Mouse (Mus musculus): ENCODE results near the gene Adora1. TPM values are rescaled to one million over a fixed set of nuclear protein-coding genes. Genes with fewer than 3 reads are reported as not detected.

The Adora1 gene
- total RNA-seq, 4 experiments from 2014 or later, result 190 to 216 (median 202) TPM

DNA sequence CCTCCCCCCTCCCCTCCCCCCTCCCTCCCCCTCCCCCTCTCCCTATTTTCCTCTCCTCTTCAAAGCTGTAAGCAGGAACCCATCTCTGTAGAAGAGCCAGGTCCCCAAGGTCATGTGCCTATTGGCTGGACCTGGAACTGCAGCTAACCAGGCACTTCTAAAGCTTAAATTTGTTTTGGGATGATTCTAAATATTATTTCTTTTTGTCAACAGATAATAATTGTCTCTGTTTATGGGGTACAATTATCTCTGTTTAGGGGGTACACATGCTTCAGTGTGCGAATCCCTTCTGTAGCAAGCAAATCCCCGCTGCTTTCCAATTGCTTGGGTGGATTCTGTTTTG is 18.6 kb downstream of the Adora1 start:
- no peak for DNase-seq (ENCODE audit: low spot score in 2 of 2)

DNA sequence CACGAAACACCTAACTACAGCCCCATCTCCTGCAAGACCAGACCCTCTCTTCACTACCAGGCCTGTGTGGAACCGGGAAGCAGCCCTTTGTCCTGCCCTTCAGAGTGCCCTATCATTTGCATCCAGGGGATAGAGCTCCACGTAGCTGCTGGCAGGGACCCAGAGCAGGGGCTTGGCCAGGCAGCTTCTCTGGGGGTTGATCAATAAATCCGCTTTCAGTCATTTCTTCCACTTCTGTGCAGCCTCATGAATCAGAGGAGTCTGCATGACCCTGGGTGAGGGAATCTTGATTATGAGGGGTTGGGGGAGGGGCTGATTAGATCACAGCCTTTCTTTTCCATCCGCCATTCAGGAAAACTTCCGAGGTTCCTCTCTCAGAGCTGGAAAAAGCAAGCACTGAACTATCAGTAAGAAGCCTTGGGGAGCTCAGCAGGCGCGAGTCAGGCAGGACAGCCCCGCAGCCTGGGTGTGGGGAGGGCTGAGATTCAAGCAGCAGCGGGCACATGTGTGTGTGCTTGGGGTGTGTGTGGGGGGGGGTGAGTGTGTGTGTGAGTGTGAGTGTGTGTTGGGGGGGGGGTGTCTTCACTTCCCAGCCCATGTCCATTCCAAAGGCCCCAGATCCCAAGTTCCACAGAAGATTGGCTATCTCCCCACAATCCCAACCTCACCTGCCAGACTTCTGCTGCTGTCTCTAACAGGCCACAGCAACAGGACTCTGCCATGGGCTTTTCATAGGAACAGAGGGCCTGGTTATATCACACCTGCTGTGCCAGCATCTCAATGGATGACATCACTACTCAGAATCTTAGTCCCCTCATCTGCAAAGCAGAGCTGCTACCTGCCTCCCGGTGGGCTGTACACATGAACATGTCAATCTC is 19.2 kb downstream of the Adora1 start:
- no peak for DNase-seq (ENCODE audit: low spot score in 2 of 2)

DNA sequence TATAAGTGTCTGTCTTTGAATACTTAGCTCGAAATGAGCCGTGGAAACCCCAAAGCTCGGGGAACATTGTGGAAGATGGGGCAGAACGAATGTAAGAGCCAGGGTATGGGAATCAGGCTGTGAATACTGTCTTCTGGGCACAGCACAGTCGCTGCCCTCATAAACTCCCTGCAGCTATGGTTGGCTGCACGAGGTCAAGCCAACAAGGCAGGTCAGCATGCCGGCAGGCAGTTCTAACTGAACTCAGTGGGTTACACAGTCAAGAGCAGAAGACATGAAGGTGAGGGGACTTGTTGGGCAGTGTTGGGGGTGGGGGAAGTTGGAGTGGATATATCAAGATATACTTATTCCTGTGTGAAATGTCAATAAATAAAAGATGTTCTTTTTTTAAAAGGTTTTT is 20.2 kb downstream of the Adora1 start:
- no peak for DNase-seq (ENCODE audit: low spot score in 2 of 2)

DNA sequence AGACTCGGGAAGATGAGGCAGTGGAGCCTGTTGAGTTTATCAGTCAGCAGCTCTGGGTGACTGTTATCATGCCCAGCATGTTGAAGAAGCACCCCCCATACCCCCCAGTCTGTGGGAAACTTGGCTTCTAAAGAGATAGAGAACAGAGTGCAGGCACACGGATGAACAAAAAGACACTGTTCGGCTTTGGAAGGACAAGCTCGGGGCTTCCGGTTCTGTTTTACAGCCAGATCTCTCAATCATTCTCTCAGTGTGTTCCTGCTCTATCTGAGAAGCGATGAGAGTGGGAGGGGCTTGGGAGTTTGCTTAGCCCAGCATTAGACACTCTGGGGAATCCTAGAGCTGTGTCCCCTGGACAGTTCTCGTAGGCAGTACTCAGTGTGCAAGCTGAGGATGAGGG is 21.8 kb downstream of the Adora1 start:
- DNase-seq (ENCODE audit: low spot score in 2 of 2), result no peak

DNA sequence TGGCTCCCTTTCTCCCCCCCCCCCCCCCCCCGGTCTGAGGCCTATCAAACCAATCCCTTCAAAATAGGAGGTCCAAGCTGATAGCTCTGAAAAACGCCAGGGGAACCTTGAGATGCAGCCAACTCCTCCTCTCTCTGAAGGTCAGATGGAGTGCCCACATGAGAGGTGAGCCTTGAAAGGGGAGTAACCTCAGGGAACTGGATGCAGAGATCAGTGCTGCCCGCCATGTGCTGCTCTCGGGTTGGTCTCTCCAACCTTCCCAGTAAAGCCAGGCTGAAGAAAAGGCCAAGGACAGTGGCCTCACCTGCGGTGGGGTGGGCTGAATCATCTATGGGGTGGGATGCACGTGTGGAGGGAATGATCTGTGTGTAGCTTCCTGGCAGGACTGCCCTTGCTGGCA is 22.9 kb downstream of the Adora1 start:
- no peak for DNase-seq (ENCODE audit: low spot score in 2 of 2)

DNA sequence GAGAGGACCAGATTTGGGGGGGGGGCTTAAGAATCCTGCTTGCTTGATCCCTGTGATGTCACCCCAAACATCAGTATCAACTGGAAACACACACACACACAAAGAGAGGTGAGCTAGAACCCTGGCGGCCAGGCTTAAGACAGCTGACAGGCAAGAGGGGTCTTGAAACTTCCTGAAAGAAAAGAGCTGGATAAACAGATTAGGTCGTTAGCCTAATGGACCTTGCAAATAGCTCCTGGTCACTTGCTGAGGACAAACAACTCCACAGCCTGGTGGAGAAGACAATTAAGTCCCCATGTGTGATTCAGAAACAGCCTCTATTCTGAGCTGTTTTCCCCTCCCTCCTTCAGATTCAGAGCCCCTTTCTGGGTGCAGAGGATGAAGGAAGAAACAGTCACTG is 23.6 kb downstream of the Adora1 start:
- DNase-seq (ENCODE audit: low spot score in 2 of 2), result no peak

DNA sequence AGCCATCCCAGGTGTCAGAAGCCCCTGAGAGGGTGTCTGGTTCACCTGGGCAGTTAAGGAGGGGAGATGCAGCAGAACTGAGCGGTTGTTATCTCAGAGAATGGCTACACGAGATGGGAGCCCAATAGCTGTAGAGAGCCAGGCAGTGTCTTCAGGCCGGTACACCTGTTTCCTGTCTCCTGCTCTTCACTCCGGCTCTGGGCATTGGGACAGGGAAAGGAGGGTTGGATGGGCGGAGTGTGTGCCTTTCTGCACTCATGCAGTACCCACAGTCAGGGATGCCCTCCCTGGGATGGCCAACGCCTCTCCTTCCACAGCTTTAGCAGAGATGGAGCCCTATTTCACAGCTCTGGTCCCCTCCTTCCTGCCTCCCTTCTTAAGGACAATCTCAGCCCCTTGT is 24.2 kb downstream of the Adora1 start:
- DNase-seq (ENCODE audit: low spot score in 2 of 2), result no peak

DNA sequence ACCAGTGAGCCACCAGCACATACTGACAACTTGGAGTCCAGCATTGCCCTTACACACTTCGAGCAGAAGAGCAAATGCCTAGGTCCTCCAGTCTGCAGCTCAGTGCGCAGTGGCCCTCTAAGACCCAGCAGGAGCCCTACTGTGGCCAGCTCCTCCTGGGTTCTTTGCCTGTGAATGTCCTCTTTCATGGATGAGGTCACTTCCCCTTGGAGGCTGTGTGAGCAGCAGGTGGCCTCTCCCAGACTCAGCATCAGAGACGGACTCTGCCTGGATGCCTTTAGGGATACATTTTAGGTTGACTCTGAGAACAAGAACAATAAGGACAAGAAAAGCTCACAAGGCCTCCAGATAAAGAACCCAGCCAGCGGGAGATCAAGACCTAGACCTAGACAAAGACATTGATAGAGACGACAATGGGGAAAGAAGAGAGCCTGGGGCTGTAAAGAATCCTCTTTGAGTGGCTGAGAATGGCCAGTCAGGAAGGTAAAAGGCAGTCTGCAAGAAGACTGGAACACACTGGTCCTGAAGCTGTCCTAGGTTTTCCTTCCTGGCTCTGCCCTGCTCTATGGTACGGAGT is 25.0 kb downstream of the Adora1 start:
- no peak for DNase-seq (ENCODE audit: low spot score in 2 of 2)

DNA sequence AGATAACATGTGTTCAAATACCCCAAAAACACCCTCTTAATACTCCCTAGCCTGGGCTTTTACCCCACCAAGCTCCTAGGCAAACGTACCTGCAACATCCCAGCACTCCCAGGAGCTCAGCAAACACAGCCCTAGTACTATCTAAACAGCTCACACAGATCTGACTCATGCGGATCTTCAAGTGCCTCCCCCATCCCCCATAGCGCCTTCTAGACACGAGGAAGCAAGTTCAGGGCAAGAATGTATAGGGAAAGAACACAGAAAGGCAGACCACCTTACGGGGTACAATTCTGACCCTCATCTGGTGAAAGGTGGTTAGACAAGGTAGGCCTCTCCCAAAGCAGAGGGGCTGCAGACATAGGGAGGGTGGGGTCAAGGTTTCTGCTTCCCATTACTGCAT is 29.1 kb downstream of the Adora1 start:
- DNase-seq (ENCODE audit: low spot score in 2 of 2), result no peak

DNA sequence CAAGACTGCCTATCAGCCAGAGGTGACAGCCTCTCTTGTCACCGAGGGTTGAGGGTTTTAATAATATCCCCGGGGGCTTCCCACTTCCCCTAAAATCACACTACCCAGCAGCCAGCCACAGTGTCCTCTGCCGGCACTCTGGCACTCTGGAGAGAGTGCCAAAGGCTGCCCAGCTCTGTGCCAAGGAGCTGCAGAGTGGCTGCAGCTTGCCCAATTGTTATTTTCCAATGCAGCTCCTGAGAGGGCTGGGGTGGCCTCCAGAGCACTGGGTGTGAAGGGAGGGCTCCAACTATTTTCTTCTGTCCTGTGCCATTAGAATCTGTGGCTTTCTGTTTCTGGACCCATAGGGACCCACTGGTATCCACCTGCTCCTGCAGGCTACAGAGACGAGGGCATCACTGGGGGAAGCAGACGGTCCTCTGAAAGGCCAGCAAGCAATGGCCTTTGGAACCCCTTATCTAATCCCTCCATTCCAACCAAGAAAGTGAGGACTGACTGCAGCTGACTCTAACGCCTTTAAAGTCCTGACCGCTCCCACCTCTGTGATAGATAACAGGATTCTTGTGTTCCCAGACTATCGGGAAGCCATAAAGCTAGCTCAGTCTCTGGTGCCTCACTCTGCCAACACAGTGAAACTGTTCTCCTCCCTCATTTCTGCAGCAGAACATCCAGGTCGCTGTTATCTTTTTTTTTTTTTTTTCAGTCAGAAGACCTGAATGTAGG is 29.8 kb downstream of the Adora1 start:
- DNase-seq (ENCODE audit: low spot score in 2 of 2), result peak in 1 of 2 experiments; percentile 52

DNA sequence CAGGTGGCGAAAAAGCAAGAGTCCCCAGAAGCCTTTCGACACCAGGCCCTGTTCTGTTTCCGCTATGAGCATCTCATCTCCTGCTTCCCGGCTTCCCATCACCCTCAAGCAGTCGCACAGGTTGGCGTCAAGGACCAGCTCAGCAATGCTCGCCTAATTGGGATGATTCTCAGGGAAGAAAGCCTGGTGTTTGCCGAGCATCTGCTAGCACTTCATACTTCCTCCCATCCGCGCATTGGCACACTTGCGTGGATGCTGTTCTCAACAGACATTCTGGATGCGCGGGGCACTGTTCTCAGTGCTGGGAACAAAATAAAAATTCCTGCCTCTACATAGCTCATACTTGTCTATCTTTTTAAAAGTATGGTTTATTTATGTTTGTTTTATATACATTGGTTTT is 31.0 kb downstream of the Adora1 start:
- peak in 1 of 2 experiments; percentile 74 for DNase-seq (ENCODE audit: low spot score in 2 of 2)

DNA sequence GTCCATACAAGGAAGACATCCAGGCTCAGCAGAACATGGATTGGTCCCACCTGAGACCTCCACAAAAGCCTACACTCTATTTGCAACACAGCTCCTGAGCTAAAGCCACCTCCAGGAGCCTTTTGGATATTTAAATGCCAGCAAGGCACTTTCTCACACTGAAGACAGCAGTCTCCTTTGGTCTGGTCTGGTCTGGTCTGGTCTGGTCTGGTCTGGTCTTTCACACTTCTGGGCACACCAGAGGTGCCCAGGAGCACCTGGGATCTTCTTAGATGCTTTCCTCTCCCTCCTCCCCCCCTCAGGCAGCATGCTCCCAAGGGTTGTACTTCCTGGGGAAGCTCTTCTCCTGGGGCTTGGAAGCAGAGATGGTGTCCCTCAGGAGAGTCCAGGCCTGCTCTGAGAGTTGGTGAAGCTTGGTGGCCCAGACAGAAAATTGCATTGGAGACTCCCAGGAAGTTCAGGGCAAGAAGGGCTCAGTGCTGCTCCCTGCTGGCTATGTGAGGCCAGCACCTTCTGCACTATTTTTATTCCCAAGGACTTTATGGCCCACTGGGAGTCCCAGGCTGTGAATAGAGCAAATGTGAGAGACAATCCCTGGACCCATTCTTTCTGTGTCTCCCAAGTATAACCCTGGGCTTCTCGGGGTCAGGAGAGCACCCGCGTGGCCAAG is 33.3 kb downstream of the Adora1 start:
- peak in 1 of 2 experiments; percentile 61 for DNase-seq (ENCODE audit: low spot score in 2 of 2)

DNA sequence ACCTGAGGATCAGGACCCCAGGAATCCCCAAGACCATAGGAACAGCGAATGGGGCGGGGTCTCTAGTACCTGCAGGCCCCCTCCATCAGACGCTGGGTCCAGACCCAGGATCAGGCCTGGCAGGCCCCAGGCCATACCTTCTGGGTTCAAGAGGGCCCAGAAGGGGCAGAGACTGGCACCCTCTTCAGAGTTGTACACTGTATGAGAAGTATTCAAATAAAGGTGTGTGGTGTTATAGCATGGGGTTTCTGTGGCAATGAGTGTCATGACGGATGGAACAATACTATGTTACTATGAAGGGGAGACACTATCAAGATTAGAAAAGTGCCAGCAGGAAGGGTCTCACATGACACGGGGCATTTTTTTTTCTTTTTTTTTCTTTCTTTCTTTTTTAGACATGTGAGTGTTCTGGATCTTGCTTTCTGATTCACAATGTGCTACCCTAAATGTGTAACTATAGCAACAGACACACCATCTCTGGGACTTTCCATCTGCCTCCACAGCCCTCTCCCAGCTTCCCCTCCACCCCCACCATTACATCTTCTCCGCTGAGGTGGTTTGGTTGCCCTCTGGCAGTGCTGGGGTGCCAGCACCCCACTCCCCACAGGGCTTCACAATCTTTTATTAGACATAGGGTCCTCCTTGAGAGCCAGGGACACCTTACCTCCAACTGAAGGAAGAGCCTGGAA is 34.1 kb downstream of the Adora1 start:
- peak in 1 of 2 experiments; percentile 57 for DNase-seq (ENCODE audit: low spot score in 2 of 2)

DNA sequence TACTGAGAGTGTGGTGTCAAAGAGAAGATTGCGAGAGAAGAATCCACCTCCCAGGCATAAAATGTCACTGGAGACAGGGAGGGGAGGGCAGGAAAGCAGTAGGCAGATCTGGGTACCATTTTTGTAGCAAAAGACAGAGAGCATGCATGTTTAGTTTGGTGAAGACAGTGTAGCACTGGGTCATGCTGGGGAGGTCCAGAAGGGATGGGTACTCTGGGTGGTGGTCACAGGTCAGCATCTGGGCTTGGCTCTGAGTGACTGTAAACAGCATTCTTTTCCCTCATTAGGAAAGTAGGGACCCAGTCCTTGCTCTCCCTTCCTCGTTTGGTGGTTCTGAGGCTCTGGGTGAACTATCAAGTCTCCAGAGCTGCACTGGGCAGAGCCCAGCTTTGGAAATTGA is 34.8 kb downstream of the Adora1 start:
- no peak for DNase-seq (ENCODE audit: low spot score in 2 of 2)

DNA sequence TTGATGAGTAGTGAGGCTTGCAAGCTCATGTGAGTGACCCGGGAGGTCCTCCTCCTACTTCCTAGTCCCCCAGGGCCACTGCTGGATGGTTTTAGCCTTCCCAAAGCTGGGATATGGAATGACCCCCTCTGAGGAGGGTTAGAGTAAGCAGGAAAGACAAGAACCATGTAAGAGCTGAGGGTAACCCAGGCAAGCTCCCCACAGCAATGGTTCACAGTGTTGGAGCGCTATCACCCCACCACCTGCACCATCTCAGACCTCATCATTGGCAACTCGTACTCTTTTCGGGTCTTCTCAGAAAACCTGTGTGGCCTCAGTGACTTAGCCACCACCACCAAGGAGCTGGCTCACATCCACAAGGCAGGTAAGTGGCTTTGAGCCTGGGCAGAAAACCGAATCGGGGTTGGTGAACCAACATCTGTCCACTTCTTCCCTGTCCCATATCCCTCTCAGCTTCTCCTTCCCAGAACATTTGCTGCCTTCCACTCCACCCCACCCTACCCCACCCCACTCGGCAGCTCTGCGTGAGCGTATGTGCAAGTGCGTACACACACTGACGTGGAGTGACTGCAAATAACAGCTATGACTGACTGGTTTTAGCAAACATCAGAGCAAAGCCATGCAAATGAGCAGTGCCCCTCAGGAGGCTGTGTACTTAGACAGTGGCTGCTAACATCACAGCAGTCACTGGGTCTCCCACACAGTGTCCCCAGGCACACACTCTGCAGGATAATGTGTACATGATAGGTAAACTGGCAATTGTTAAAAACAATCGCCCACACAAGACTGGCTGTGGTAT is 36.8 kb downstream of the Adora1 start:
- peak in 1 of 2 experiments; percentile 42 for DNase-seq (ENCODE audit: low spot score in 2 of 2)

DNA sequence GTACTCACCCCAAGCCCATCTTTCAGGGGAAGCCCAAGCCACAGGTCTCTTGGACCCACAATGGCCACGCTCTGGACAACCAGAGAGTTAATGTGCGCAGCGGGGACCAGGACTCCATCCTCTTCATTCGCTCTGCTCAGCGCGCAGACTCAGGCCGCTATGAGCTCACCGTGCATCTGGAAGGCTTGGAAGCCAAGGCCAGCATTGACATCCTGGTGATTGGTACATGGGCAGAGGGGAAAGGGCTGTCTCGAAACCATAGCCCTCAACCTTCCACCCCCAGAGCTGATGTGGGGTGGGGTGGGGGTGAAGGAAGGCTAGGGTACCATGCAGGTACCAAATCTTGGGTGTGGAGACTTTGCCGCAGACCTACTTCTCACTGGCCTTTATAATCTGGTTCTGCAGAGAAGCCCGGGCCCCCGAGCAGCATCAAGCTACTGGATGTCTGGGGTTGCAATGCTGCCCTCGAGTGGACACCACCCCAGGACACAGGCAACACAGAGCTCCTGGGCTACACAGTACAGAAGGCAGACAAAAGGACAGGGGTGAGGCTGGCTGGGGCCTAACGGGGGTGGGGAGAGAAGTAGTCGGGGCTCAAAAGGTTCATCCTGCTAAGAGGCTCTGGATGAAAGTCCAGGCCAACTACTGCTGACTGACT is 37.8 kb downstream of the Adora1 start:
- DNase-seq (ENCODE audit: low spot score in 2 of 2), result no peak

DNA sequence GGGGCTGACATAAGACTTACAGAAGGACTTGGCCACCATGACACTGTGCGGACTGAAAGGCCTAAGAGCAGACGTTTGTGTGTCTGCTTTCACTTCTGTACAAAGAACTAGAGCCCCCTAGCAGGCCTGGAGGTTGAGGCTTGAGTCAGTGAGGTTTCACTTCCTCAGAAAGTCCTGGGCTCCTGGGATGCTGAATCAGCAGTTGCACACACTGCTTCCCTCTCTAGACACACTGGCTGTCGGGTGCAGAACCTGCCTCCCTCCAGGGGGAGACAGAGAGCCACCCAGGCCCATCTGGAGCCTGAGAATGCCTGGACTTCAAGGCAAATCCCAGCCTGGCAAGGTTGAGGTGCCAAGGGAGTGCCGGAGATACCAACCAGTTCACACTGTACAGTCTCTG is 38.8 kb downstream of the Adora1 start:
- DNase-seq (ENCODE audit: low spot score in 2 of 2), result peak; percentile 79 to 81

DNA sequence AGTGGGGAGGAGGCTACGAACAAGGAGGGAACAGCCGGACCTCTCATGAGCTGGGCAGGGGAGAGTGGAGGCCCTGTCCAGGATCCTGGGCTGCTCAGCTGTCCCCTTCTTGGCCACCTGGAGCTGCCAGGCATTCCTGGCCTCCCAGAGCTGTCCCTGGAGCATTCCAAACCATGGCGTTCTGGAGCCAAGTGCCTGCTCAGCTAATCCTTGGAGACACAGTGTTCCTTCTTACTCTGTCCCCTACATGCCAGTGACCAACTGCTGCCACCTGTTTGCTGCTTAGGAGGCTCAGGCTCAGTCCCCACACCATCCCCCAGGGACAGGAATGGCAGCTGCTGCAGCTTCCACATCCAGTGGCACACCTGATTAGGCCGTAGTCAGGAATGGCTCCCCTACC is 39.3 kb downstream of the Adora1 start:
- DNase-seq (ENCODE audit: low spot score in 2 of 2), result peak in 1 of 2 experiments; percentile 48

DNA sequence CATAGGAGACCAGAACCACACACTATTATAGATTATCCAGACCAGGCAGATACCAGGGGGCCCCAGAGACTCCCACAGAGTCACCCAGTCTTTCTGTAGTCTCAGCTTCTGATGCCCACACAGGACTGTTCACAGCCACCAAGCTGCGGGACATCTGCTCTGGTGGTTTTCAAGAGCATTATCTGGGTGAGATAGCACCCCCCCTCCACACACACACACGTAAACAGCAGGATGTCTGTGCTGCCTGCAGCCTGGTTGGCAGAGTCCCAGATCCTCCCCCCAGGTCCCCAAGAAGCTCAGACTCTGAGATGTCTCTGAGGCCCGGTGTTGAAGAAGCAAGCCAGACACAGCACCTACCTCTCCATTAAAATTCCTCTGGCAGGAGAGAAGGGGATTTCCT is 39.7 kb downstream of the Adora1 start:
- peak in 1 of 2 experiments; percentile 58 for DNase-seq (ENCODE audit: low spot score in 2 of 2)

DNA sequence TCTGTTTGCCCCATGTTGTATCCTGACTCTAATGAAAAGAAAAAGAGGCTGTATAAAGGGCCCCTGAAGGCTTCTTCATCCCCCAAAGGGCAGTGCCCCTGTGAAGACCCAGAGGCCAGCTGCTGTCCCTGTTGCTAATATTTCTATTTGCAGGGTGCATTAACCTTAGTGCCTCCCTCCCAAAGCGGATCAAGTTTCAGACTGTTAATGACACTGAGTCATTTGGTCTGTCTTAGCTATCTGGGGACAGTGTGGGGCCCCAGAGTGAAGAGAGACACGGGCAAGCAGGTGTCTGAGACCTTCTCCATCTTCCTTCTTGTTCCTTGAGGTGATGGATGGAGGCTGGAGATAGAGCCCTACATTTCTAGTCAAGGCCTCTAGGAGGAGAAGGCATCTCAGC is 40.1 kb downstream of the Adora1 start:
- no peak for DNase-seq (ENCODE audit: low spot score in 2 of 2)

Data from layer of hippocampus, adult 8-10 months (tissue).